Mouse (Mus musculus) ovary, adult 18-20 months (tissue): ENCODE results near the gene 4930442H23Rik.
"Not testable (repeated sequence)": the region's sequence is repeated elsewhere in the genome, so short reads cannot be mapped to it uniquely, and the experiment has no call there.

Experiments used
- DNase-seq: peaks from one replicate; pipeline ENCODE4 v3.0.0; 2022; ENCODE audit warnings: low spot score, mixed read lengths

The 4930442H23Rik gene

GRCm38 (mm10) chr10:81177491-81177925 lies 6.1 kb downstream of the 4930442H23Rik start:
- no peak for DNase-seq

GRCm38 (mm10) chr10:81176466-81177271 lies 7.0 kb downstream of the 4930442H23Rik start, which contains the start of gene Eef2:
Gene Eef2, plus strand, starts transcription at chr10:81176631.
- DNase-seq: peak; percentile 96

- DNase-seq: no peak
Measured at GRCm38 (mm10) chr10:81175936-81176465, 7.6 kb downstream of the 4930442H23Rik start.

- DNase-seq: not testable (repeated sequence)
Measured at GRCm38 (mm10) chr10:81175345-81175701, 8.3 kb downstream of the 4930442H23Rik start.

- peak; percentile 72 for DNase-seq
Measured at GRCm38 (mm10) chr10:81174617-81175344, 8.9 kb downstream of the 4930442H23Rik start.

GRCm38 (mm10) chr10:81173132-81173531 lies 10.5 kb downstream of the 4930442H23Rik start:
- peak; percentile 70 for DNase-seq

GRCm38 (mm10) chr10:81169411-81169900 lies 14.2 kb downstream of the 4930442H23Rik start:
- not testable (repeated sequence) for DNase-seq

- DNase-seq: peak; percentile 78
Measured at GRCm38 (mm10) chr10:81168521-81169244, 15.0 kb downstream of the 4930442H23Rik start.

- no peak for DNase-seq
Measured at GRCm38 (mm10) chr10:81168087-81168431, 15.6 kb downstream of the 4930442H23Rik start.

- peak; percentile 99 for DNase-seq
Measured at GRCm38 (mm10) chr10:81167200-81168086, 16.2 kb downstream of the 4930442H23Rik start, which contains the start of gene Pias4. Gene Pias4, minus strand, starts transcription at chr10:81167923.

- no peak for DNase-seq
Measured at GRCm38 (mm10) chr10:81165118-81165517, 18.5 kb downstream of the 4930442H23Rik start.

GRCm38 (mm10) chr10:81162318-81162652 lies 21.4 kb downstream of the 4930442H23Rik start:
- no peak for DNase-seq

GRCm38 (mm10) chr10:81161602-81162317 lies 21.9 kb downstream of the 4930442H23Rik start:
- DNase-seq: no peak

GRCm38 (mm10) chr10:81154736-81155135 lies 28.9 kb downstream of the 4930442H23Rik start:
- no peak for DNase-seq

GRCm38 (mm10) chr10:81154313-81154712 lies 29.3 kb downstream of the 4930442H23Rik start:
- no peak for DNase-seq

GRCm38 (mm10) chr10:81152609-81153008 lies 31.0 kb downstream of the 4930442H23Rik start:
- DNase-seq: no peak

GRCm38 (mm10) chr10:81151261-81151660 lies 32.4 kb downstream of the 4930442H23Rik start:
- DNase-seq: no peak

- DNase-seq: no peak
Measured at GRCm38 (mm10) chr10:81146296-81146695, 37.4 kb downstream of the 4930442H23Rik start.

GRCm38 (mm10) chr10:81145778-81146177 lies 37.9 kb downstream of the 4930442H23Rik start:
- DNase-seq: no peak

- DNase-seq: no peak
Measured at GRCm38 (mm10) chr10:81145307-81145706, 38.3 kb downstream of the 4930442H23Rik start.
